Mouse (Mus musculus) neural tube, embryonic 13.5 days (tissue): ENCODE data around the gene Fam198a. TPM values are rescaled to one million over a fixed set of nuclear protein-coding genes. Genes with fewer than 3 reads are reported as not detected.

ENCODE experiments used
- ATAC-seq: fragments of 200-750 bp; cut with Nextera tagmentation; 2 replicates; pipeline ENCODE4 v1.8.0; 2017; ENCODE audit warnings: low read depth, mild to moderate bottlenecking, moderate TSS enrichment, moderate library complexity
- H3K27ac ChIP-seq: fragments of 300-500 bp; sonication (generic); replicated peaks from 2 replicates; pipeline ENCODE4 v1.5.1; 2015; ENCODE audit warnings: moderate library complexity, mild to moderate bottlenecking, inconsistent platforms
- H3K27me3 ChIP-seq: fragments of 300-500 bp; sonication (generic); 2 replicates; pipeline ENCODE4 v1.6.1; 2015; ENCODE audit warnings: mild to moderate bottlenecking, inconsistent platforms
- H3K36me3 ChIP-seq: fragments of 300-500 bp; sonication (generic); 2 replicates; pipeline ENCODE4 v1.6.1; 2015; ENCODE audit warnings: mild to moderate bottlenecking, inconsistent platforms
- H3K4me1 ChIP-seq: fragments of 300-500 bp; sonication (generic); replicated peaks from 2 replicates; pipeline ENCODE4 v1.6.1; 2015; ENCODE audit warnings: inconsistent platforms
- H3K4me2 ChIP-seq: fragments of 300-500 bp; sonication (generic); 2 replicates; pipeline ENCODE4 v1.6.1; 2015; ENCODE audit warnings: inconsistent platforms, mild to moderate bottlenecking, moderate library complexity
- H3K4me3 ChIP-seq: fragments of 300-500 bp; sonication (generic); 2 replicates; pipeline ENCODE4 v1.5.1; 2015; ENCODE audit warnings: mild to moderate bottlenecking, inconsistent platforms
- H3K9ac ChIP-seq: fragments of 300-500 bp; sonication (generic); 2 replicates; pipeline ENCODE4 v1.6.1; 2015; ENCODE audit warnings: moderate library complexity, mild to moderate bottlenecking, inconsistent platforms
- H3K9me3 ChIP-seq: fragments of 300-500 bp; sonication (generic); 2 replicates; pipeline ENCODE4 v1.6.1; 2016; ENCODE audit warnings: inconsistent platforms
- WGBS: fragments of 180-500 bp; shearing (Covaris S2); methylation state at CpG from one replicate; pipeline ENCODE4 v1.1.7; 2015; 5-methylcytosine and 5-hydroxymethylcytosine counted together
- polyA plus RNA-seq: library from polyadenylated mRNA; unstranded; fragments of >200 nt; fragmentation: Nextera tagmentation; extraction: Ambion mirVana; gene quantifications from 2 replicates; pipeline ENCODE4 v1.2.1, GENCODE M21; 2015

Gene Fam198a
- polyA plus RNA-seq, 1 experiment from 2014 or later, result 2.8 TPM

GRCm38 (mm10) chr9:121912786-121913185 lies 38.0 kb upstream of the Fam198a start:
- Histone ChIP-seq H3K4me3 (no peak overlapping the region), H3K9me3 (no peaks in the 10 kb centered on the region), H3K9ac (no peak overlapping the region), H3K4me1 (no peaks in the 10 kb centered on the region), H3K36me3 (no peaks in the 10 kb centered on the region), H3K27ac (no peak overlapping the region), H3K4me2 (no peak overlapping the region), H3K27me3 (no peaks in the 10 kb centered on the region; the same call in 1 of the 2 replicates)
- WGBS, result 84% methylated on average over 4 of the region's 4 CpGs
- ATAC-seq, result no peak

- Histone ChIP-seq H3K27me3 (no peaks in the 10 kb centered on the region; the same call in 1 of the 2 replicates), H3K4me1 (no peaks in the 10 kb centered on the region), H3K9ac (no peak overlapping the region), H3K4me3 (no peak overlapping the region), H3K36me3 (no peaks in the 10 kb centered on the region), H3K27ac (no peak overlapping the region), H3K9me3 (no peaks in the 10 kb centered on the region), H3K4me2 (no peak overlapping the region)
- WGBS, result 84% methylated on average over 8 of the region's 8 CpGs
- ATAC-seq, result no peak
Measured at GRCm38 (mm10) chr9:121914226-121914757, 36.5 kb upstream of the Fam198a start.

- WGBS, result 89% methylated on average over 10 of the region's 10 CpGs
- Histone ChIP-seq H3K9ac (no peak overlapping the region), H3K9me3 (no peaks in the 10 kb centered on the region), H3K27ac (no peak overlapping the region), H3K36me3 (no peaks in the 10 kb centered on the region), H3K4me2 (no peak overlapping the region), H3K4me3 (no peak overlapping the region), H3K27me3 (no peaks in the 10 kb centered on the region; the same call in 1 of the 2 replicates), H3K4me1 (no peaks in the 10 kb centered on the region)
- no peak for ATAC-seq
Measured at GRCm38 (mm10) chr9:121915056-121915455, 35.7 kb upstream of the Fam198a start.

GRCm38 (mm10) chr9:121916102-121916501 lies 34.7 kb upstream of the Fam198a start, which contains the start of gene Cyp8b1:
Gene Cyp8b1 (minus strand): TSS chr9:121916305.
- H3K9me3 ChIP-seq, result no peaks in the 10 kb centered on the region
- no peak for ATAC-seq
- no peak within 1 kb of the TSS for H3K4me3 ChIP-seq
- 87% methylated on average over 8 of the region's 8 CpGs for WGBS
- H3K27me3 ChIP-seq, result no peaks in the 10 kb centered on the region; the same call in 1 of the 2 replicates
- no peaks in the 10 kb centered on the region for H3K4me1 ChIP-seq
- no peaks in the 10 kb centered on the region for H3K36me3 ChIP-seq
- no peak within 1 kb of the TSS for H3K9ac ChIP-seq
- H3K27ac ChIP-seq, result no peak within 1 kb of the TSS
- no peak within 1 kb of the TSS for H3K4me2 ChIP-seq

DNA sequence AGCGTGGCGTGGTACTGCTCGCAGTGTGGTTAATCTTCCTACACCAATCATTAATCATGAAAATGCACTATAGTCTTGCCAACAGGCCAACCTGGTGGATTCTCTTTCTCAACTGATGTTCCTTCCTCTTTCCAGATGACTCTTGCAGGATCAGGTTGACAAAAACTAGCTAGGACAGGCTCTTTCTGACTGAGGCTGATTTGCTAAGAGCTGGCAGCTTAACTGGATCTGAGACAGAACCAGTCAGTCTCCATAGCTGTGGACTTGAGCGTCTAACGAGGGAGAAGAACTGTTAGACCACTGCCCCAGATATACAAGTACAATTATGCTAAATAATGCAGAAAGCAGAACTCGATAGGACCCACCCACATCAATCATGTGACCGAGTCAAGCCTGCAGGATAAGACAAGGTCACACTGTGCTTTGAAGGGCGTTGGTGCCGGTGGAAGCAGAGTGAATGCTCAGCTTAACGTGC lies 31.7 kb upstream of the Fam198a start:
- H3K4me2 ChIP-seq, result no peak overlapping the region
- ATAC-seq, result no peak
- 78% methylated on average over 10 of the region's 10 CpGs for WGBS

GRCm38 (mm10) chr9:121923443-121923842 lies 27.3 kb upstream of the Fam198a start:
- WGBS, result 91% methylated on average over 8 of the region's 8 CpGs
- Histone ChIP-seq H3K27ac (no peak overlapping the region), H3K36me3 (no peaks in the 10 kb centered on the region), H3K27me3 (no peaks in the 10 kb centered on the region), H3K9me3 (no peaks in the 10 kb centered on the region), H3K4me2 (no peak overlapping the region), H3K4me3 (no peak overlapping the region), H3K4me1 (no peaks in the 10 kb centered on the region), H3K9ac (no peak overlapping the region)
- no peak for ATAC-seq

More for the DNA sequence above, 31.7 kb upstream of the Fam198a start:
- H3K9me3 ChIP-seq, result no peaks in the 10 kb centered on the region
- no peak overlapping the region for H3K4me3 ChIP-seq
- H3K27ac ChIP-seq, result no peak overlapping the region
- H3K36me3 ChIP-seq, result no peaks in the 10 kb centered on the region
- no peaks in the 10 kb centered on the region; the same call in 1 of the 2 replicates for H3K27me3 ChIP-seq
- H3K4me1 ChIP-seq, result no peaks in the 10 kb centered on the region
- no peak overlapping the region for H3K9ac ChIP-seq

- no peak overlapping the region for H3K4me2 ChIP-seq
- no peak overlapping the region for H3K9ac ChIP-seq
- ATAC-seq, result no peak
- H3K27ac ChIP-seq, result no peak overlapping the region
- 80% methylated on average over 5 of the region's 5 CpGs for WGBS
- no peaks in the 10 kb centered on the region for H3K4me1 ChIP-seq
- no peaks in the 10 kb centered on the region for H3K36me3 ChIP-seq
- no peak overlapping the region for H3K4me3 ChIP-seq
- no peaks in the 10 kb centered on the region for H3K9me3 ChIP-seq
- H3K27me3 ChIP-seq, result no peaks in the 10 kb centered on the region
Measured at GRCm38 (mm10) chr9:121923906-121924305, 26.9 kb upstream of the Fam198a start.

GRCm38 (mm10) chr9:121924901-121925560 lies 25.8 kb upstream of the Fam198a start:
- Histone ChIP-seq H3K4me2 (no peak overlapping the region), H3K9ac (no peak overlapping the region), H3K27ac (no peak overlapping the region), H3K4me1 (no peaks in the 10 kb centered on the region), H3K4me3 (no peak overlapping the region), H3K27me3 (no peaks in the 10 kb centered on the region), H3K9me3 (no peaks in the 10 kb centered on the region), H3K36me3 (no peaks in the 10 kb centered on the region)
- 92% methylated on average over 9 of the region's 9 CpGs for WGBS
- no peak for ATAC-seq

DNA sequence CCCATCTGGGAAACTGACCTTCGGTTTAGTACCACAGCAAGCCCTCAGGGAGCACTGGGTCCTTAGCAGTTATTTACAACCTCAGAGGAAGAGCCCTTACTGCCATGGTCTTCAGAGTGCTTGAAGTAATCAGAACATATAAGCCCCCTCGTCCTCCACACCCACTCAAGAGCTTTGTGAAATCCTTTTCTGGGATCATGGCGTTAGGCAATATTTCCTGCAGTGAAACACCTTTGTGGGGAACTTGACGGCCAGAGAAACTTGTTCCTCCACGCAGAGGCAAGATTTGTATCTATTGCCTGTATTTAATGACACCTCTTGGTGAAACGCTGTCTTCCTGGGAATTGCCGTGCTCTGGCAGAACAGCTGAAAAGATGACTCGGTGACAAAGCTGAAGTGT lies 24.8 kb upstream of the Fam198a start:
- 70% methylated on average over 8 of the region's 8 CpGs for WGBS
- Histone ChIP-seq H3K4me2 (no peak overlapping the region), H3K4me3 (no peak overlapping the region), H3K27ac (no peak overlapping the region), H3K27me3 (no peaks in the 10 kb centered on the region), H3K9me3 (no peaks in the 10 kb centered on the region), H3K4me1 (no peaks in the 10 kb centered on the region), H3K9ac (no peak overlapping the region), H3K36me3 (no peaks in the 10 kb centered on the region)
- ATAC-seq, result no peak

DNA sequence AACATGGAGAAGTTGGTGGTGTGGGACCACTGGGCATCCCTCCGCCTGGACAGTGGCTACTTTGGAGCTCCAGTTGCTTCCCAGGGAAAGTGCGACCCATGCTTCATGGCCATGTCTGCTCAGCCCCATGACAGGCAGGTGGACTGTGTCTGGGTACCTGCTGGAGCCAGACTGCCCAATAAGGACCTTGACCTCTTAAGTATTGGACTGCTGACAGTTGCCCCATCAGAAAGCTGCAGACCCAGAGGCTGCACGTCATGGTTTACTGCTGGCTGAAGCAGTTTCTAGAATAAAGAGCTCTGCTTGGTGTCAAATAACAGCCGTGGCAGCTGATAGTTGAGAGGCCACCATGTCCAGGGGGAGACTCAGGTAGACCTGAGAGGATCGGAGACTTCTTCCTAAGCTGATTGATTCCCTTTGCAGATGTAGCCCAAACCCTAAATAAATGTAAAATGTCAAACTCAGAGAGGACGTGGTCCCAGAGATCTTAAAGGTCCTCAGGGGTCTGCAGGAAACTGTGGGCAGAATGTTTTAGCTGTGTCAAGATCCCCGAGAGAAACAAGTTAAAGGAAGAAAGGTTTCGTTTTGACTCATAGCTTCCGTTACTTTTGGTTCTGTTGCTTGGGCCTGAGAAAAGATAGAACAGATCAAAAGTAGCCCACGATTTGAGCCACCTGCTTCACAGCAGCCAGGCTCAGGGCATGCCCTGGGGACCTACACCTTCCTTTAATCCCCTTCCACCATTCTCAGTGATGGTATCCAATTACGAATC lies 24.0 kb upstream of the Fam198a start:
- H3K27ac ChIP-seq, result no peak overlapping the region
- no peak for ATAC-seq
- H3K4me2 ChIP-seq, result no peak overlapping the region
- H3K4me3 ChIP-seq, result no peak overlapping the region
- no peaks in the 10 kb centered on the region for H3K9me3 ChIP-seq
- no peaks in the 10 kb centered on the region for H3K36me3 ChIP-seq
- no peaks in the 10 kb centered on the region for H3K27me3 ChIP-seq
- 67% methylated on average over 11 of the region's 11 CpGs for WGBS
- H3K4me1 ChIP-seq, result no peaks in the 10 kb centered on the region
- H3K9ac ChIP-seq, result no peak overlapping the region

- Histone ChIP-seq H3K9me3 (no peaks in the 10 kb centered on the region), H3K27ac (no peak overlapping the region), H3K4me1 (no peaks in the 10 kb centered on the region), H3K36me3 (no peaks in the 10 kb centered on the region), H3K9ac (no peak overlapping the region), H3K4me2 (no peak overlapping the region), H3K4me3 (no peak overlapping the region), H3K27me3 (no peaks in the 10 kb centered on the region)
- ATAC-seq, result no peak
- WGBS, result 88% methylated on average over 7 of the region's 7 CpGs
Measured at GRCm38 (mm10) chr9:121927721-121928120, 23.1 kb upstream of the Fam198a start.

DNA sequence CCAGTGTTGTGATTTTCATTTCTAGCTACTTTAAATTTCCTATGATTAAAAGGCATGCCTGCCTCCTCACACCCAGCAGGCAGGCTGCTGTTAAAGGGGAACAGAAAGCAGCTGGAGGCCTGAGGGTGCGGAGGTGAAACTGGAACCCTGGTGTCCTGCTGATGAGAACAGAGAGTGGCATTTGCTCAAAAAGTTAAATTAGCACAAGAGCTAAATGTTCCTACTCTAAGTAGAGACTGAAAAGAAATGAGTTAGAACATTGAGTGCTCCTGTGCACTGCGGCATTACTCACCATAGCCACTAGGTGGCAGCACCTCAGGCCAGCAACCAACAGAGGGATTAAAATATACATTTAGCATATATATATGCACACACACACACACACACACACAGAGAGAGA lies 22.3 kb upstream of the Fam198a start:
- 23% methylated on average over 2 of the region's 2 CpGs for WGBS
- Histone ChIP-seq H3K27me3 (no peaks in the 10 kb centered on the region), H3K4me2 (no peak overlapping the region), H3K27ac (no peak overlapping the region), H3K36me3 (no peaks in the 10 kb centered on the region), H3K4me1 (no peaks in the 10 kb centered on the region), H3K9me3 (no peaks in the 10 kb centered on the region), H3K9ac (no peak overlapping the region), H3K4me3 (no peak overlapping the region)
- ATAC-seq, result no peak
